Mouse (Mus musculus) ES-CJ7 (cell line): ENCODE results near the gene Gm11634.
A peak's percentile ranks its signal among the peaks of the same experiment; 100 is the strongest.
"Not testable (repeated sequence)": the region's sequence is repeated elsewhere in the genome, so short reads cannot be mapped to it uniquely, and the experiment has no call there.

Experiments
- DNase-seq: peaks from one replicate; pipeline ENCODE4 v3.0.0; 2011; ENCODE audit warnings: low read depth, low spot score

Gm11634 gene

GRCm38 (mm10) chr11:101616948-101617767 lies 18.1 kb upstream of the Gm11634 start:
- DNase-seq = peak; percentile 49

- no peak for DNase-seq
Measured at GRCm38 (mm10) chr11:101616104-101616503, 17.0 kb upstream of the Gm11634 start.

GRCm38 (mm10) chr11:101615380-101615779 lies 16.3 kb upstream of the Gm11634 start:
- DNase-seq = no peak

GRCm38 (mm10) chr11:101614116-101614515 lies 15.1 kb upstream of the Gm11634 start:
- DNase-seq = no peak

- peak; percentile 76 for DNase-seq
Measured at GRCm38 (mm10) chr11:101613596-101613995, 14.5 kb upstream of the Gm11634 start.

- DNase-seq = peak; percentile 58
Measured at GRCm38 (mm10) chr11:101610445-101610844, 11.4 kb upstream of the Gm11634 start.

- DNase-seq = peak; percentile 67
Measured at GRCm38 (mm10) chr11:101607134-101607533, 8.1 kb upstream of the Gm11634 start.

GRCm38 (mm10) chr11:101604531-101605453 lies 5.7 kb upstream of the Gm11634 start:
- DNase-seq = peak; percentile 95

- peak; percentile 74 for DNase-seq
Measured at GRCm38 (mm10) chr11:101604116-101604515, 5.1 kb upstream of the Gm11634 start.

- DNase-seq = peak; percentile 91
Measured at GRCm38 (mm10) chr11:101602491-101602890, 3.4 kb upstream of the Gm11634 start.

- DNase-seq = peak; percentile 59
Measured at GRCm38 (mm10) chr11:101589989-101590624, 8.9 kb downstream of the Gm11634 start.

GRCm38 (mm10) chr11:101589444-101589843 lies 9.6 kb downstream of the Gm11634 start:
- DNase-seq = peak; percentile 73

- no peak for DNase-seq
Measured at GRCm38 (mm10) chr11:101588868-101589267, 10.2 kb downstream of the Gm11634 start.

- no peak for DNase-seq
Measured at GRCm38 (mm10) chr11:101587676-101588075, 11.4 kb downstream of the Gm11634 start.

- DNase-seq = no peak
Measured at GRCm38 (mm10) chr11:101585805-101586204, 13.3 kb downstream of the Gm11634 start.

GRCm38 (mm10) chr11:101585031-101585430 lies 14.0 kb downstream of the Gm11634 start:
- DNase-seq = not testable (repeated sequence)

- DNase-seq = no peak
Measured at GRCm38 (mm10) chr11:101583205-101583604, 15.9 kb downstream of the Gm11634 start.

GRCm38 (mm10) chr11:101582054-101583035 lies 16.7 kb downstream of the Gm11634 start, which contains the start of gene Tmem106a:
TSS of gene Tmem106a (plus strand) at chr11:101582242.
- DNase-seq = peak; percentile 90

GRCm38 (mm10) chr11:101581081-101581764 lies 17.8 kb downstream of the Gm11634 start:
- peak; percentile 43 for DNase-seq

- DNase-seq = peak; percentile 80
Measured at GRCm38 (mm10) chr11:101576116-101576515, 22.9 kb downstream of the Gm11634 start.
